Mouse (Mus musculus): ENCODE results near the gene Trim33. TPM values are rescaled to one million over a fixed set of nuclear protein-coding genes. Genes with fewer than 3 reads are reported as not detected.

The Trim33 gene
- polyA plus RNA-seq, 1 experiment from 2014 or later, result 31.1 TPM

DNA sequence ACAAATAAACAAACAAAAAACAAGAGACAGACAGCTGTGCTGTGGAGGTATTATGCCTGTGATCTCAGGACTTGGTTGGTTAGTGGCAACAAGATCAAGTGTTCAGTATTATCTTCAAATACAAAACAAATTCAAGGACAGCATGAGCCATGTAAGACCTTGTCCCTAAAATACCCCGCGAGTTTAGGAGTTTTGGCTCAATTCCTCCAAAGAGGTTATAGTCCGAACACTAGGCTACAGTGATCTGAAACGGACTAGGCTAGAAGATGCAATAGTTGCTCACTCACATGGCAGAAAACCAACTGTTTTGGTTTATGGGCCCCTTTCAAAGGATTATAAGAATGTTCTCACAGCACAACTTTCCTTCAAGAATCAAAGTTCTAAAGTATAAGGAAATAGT lies 9.7 kb downstream of the Trim33 start:
- no peaks in the 10 kb centered on the region for H3K4me1 ChIP-seq
- DNase-seq (ENCODE audit: extremely low spot score, low spot score), result no peak
- peaks cover 56% of the 10 kb centered on the region for H3K36me3 ChIP-seq (replicated peaks)
- H3K27me3 ChIP-seq (ENCODE audit: poor library complexity, severe bottlenecking), result no peaks in the 10 kb centered on the region
- WGBS, result 96% methylated on average over 4 of the region's 4 CpGs
- no peak overlapping the region for H3K27ac ChIP-seq
- no peak overlapping the region for H3K4me3 ChIP-seq
- peaks cover 9% of the 10 kb centered on the region; the same call in 1 of the 2 replicates for H3K9me3 ChIP-seq

DNA sequence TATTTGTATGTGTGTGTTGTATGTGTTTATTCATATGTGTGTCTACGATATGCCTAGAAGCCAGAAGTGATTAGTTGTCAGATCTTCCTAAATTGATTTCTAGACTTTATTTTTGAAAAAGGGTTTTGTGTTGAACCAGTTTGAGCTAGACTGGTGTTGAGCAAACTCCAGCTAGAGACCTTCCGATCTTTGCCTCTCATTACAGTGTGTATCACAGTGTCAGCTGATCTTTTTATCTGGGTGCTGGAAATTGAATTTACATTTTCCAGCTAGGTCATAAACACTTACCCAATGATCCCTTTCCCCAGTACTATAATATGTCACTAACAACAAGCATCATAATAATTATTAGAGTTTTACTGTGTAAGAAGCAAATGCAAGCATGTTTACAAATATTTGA lies 12.0 kb downstream of the Trim33 start:
- Histone ChIP-seq H3K4me3 (no peak overlapping the region), H3K4me1 (no peaks in the 10 kb centered on the region), H3K9me3 (peaks cover 11% of the 10 kb centered on the region; the same call in 1 of the 2 replicates), H3K27ac (no peak overlapping the region), H3K27me3 (ENCODE audit: poor library complexity, severe bottlenecking) (no peaks in the 10 kb centered on the region), H3K36me3 (replicated peaks) (peaks cover 42% of the 10 kb centered on the region)
- 97% methylated on average over 2 of the region's 2 CpGs for WGBS
- DNase-seq (ENCODE audit: extremely low spot score, low spot score), result no peak

DNA sequence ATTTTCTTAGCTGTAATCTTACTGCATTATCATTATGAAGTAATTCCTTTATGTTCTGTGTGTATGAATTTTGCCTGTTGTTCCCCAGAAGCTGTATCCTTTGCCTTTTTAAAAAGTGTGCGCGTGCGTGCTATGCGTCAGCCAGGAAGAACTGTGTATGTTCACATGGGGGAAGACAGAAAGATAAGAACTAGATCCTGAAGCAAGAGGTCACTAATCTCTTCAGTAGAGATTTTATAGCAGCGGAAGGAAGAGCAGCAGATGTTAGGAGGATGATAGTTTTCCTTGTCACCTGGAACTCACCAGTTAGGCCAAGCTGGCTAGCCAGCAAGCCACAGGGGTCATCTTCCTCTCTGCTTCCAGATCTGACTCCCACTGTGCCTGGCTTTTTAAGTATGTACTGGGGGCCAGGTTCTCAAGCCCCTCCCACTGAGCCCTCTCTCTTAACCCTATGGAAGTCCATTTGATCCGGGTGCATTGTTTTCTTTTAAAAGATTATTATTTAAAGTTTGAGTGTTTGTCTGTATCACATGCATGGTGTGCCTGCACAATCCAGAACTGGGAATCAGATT lies 26.4 kb downstream of the Trim33 start:
- Histone ChIP-seq H3K27ac (no peak overlapping the region), H3K36me3 (replicated peaks) (no peaks in the 10 kb centered on the region), H3K27me3 (ENCODE audit: poor library complexity, severe bottlenecking) (no peaks in the 10 kb centered on the region), H3K4me1 (peaks cover 9% of the 10 kb centered on the region), H3K9me3 (no peaks in the 10 kb centered on the region), H3K4me3 (no peak overlapping the region)
- 85% methylated on average over 6 of the region's 6 CpGs for WGBS
- DNase-seq (ENCODE audit: extremely low spot score, low spot score), result no peak

DNA sequence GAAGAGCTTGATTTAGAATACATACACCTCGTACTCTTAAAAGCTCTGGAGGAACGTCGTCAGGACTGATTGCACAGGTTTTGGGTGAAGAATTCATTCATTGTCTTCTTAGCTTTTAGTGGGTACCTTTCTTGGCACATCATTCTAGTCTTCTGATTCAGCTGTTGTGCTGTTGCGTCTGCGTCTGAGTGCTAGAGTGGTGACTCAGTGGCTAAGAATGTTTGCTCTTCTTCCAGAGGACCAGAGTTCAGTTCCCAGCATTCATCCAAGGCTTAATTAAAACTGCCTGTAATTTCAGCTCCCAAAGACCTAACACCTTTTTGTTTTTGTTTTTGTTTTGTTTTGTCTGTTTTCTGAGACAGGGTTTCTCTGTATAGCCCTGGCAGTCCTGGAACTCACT lies 30.2 kb downstream of the Trim33 start:
- Histone ChIP-seq H3K36me3 (replicated peaks) (peaks cover 33% of the 10 kb centered on the region), H3K9me3 (no peaks in the 10 kb centered on the region), H3K4me3 (no peak overlapping the region), H3K4me1 (peaks cover 9% of the 10 kb centered on the region), H3K27ac (no peak overlapping the region), H3K27me3 (ENCODE audit: poor library complexity, severe bottlenecking) (no peaks in the 10 kb centered on the region)
- no peak for DNase-seq (ENCODE audit: extremely low spot score, low spot score)
- 87% methylated on average over 5 of the region's 5 CpGs for WGBS

DNA sequence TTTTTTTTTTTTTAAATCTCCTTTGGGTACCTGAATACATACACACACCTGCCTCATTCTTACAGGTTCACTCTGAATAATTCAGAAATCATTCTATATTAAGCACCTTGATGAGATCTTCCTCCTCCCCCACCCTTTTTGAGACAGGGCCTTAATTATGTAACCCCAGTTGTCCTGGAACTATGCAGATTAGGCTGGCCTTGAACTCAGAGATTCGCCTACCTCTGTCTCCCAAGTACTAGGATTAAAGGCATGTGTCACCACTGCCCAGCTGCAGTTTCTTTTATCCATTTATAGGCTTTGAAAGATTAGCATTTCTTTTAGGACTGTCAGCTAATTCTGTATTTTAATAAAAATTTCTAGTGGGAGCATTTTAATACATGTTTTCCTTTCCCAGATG lies 30.7 kb downstream of the Trim33 start:
- DNase-seq (ENCODE audit: extremely low spot score, low spot score), result no peak
- 73% methylated on average over 1 of the region's 1 CpGs for WGBS
- no peaks in the 10 kb centered on the region for H3K27me3 ChIP-seq (ENCODE audit: poor library complexity, severe bottlenecking)
- no peaks in the 10 kb centered on the region for H3K9me3 ChIP-seq
- H3K27ac ChIP-seq, result no peak overlapping the region
- peaks cover 38% of the 10 kb centered on the region for H3K36me3 ChIP-seq (replicated peaks)
- peaks cover 9% of the 10 kb centered on the region for H3K4me1 ChIP-seq
- H3K4me3 ChIP-seq, result no peak overlapping the region

DNA sequence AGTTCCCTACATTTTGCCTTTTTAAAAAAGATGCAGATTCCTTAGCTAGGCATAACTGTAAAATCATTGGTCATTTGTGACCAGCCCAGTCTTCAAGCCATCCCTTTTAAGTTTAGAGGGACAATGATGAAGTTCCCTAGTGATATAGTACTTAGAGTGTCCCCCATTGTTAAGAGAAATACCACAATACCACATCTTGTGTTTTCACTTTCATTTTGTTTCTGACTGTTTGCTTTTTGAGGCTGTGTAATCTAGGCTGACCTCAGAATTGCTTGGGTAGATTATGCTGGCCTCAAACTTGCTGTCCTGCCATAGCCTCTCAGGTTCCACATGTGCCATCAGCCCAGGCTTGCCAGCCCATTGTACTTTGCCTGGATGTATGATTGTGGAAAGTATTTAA lies 35.2 kb downstream of the Trim33 start:
- DNase-seq (ENCODE audit: extremely low spot score, low spot score), result no peak
- H3K27ac ChIP-seq, result no peak overlapping the region
- H3K36me3 ChIP-seq (replicated peaks), result peaks cover 77% of the 10 kb centered on the region
- no peaks in the 10 kb centered on the region for H3K9me3 ChIP-seq
- no peaks in the 10 kb centered on the region for H3K27me3 ChIP-seq (ENCODE audit: poor library complexity, severe bottlenecking)
- H3K4me3 ChIP-seq, result no peak overlapping the region
- H3K4me1 ChIP-seq, result no peaks in the 10 kb centered on the region

DNA sequence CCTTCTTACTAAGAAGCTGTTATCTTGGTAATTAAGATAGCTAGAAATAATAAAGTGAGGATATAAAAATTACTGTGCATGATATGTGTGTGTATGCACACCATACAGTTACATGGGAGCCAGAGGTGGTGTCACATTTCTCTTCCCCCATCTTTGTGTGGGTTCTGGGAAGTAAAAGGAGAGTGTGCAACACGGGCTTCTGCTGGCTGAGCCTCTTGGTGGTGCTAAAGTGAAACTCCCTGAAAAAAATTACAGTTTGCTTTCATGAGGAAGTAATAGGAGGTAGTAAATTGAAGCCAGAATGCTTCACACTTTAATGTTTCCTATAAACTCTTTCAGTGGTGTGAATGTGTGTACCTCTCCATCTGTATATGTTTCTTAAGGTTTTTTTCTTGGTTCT lies 56.3 kb downstream of the Trim33 start:
- DNase-seq (ENCODE audit: extremely low spot score, low spot score), result no peak
- WGBS, result 72% methylated on average over 1 of the region's 1 CpGs
- Histone ChIP-seq H3K9me3 (no peaks in the 10 kb centered on the region), H3K27ac (no peak overlapping the region), H3K36me3 (replicated peaks) (peaks cover 91% of the 10 kb centered on the region), H3K4me1 (no peaks in the 10 kb centered on the region), H3K27me3 (ENCODE audit: poor library complexity, severe bottlenecking) (no peaks in the 10 kb centered on the region), H3K4me3 (no peak overlapping the region)

DNA sequence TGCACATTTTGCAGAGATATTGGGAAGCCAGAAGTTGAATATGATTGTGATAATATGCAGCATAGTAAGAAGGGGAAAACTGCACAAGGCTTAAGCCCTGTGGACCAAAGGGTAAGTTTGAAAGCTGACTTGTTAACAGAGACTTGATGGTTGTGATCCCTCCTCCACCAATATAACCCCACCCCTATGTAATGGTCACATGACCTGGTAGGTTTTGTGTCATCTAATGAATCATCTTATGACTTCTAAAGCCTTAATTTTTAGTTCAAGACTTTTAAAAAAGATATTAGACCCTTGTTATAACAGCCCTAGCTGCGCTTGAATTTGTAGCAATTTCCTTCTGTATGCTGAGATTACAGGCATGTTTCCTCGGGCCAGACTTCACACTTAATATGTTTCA lies 67.6 kb downstream of the Trim33 start:
- WGBS, result 95% methylated on average over 2 of the region's 2 CpGs
- peaks cover 97% of the 10 kb centered on the region for H3K36me3 ChIP-seq (replicated peaks)
- no peaks in the 10 kb centered on the region for H3K27me3 ChIP-seq (ENCODE audit: poor library complexity, severe bottlenecking)
- no peaks in the 10 kb centered on the region for H3K4me1 ChIP-seq
- no peaks in the 10 kb centered on the region for H3K9me3 ChIP-seq
- no peak overlapping the region for H3K27ac ChIP-seq
- no peak overlapping the region for H3K4me3 ChIP-seq
- no peak for DNase-seq (ENCODE audit: extremely low spot score, low spot score)

DNA sequence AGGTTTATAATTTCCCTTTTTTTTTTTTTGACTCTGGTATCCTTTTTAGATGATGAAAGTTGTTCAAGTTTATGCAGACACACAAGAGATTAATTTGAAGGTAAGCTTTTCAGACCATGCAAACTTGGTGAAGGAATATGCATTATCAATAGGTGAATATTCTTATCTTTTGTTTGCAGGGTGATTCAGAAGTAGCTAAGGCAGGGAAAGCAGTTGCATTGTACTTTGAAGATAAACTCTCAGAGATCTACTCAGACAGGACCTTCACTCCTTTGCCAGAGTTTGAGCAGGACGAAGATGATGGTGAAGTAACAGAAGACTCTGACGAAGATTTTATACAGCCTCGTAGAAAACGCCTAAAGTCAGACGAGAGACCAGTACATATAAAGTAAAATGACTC lies 74.4 kb downstream of the Trim33 start:
- Histone ChIP-seq H3K36me3 (replicated peaks) (peaks cover 84% of the 10 kb centered on the region), H3K4me1 (no peaks in the 10 kb centered on the region), H3K9me3 (no peaks in the 10 kb centered on the region), H3K27ac (no peak overlapping the region), H3K27me3 (ENCODE audit: poor library complexity, severe bottlenecking) (no peaks in the 10 kb centered on the region), H3K4me3 (no peak overlapping the region)
- DNase-seq (ENCODE audit: extremely low spot score, low spot score), result no peak
- 92% methylated on average over 5 of the region's 5 CpGs for WGBS

DNA sequence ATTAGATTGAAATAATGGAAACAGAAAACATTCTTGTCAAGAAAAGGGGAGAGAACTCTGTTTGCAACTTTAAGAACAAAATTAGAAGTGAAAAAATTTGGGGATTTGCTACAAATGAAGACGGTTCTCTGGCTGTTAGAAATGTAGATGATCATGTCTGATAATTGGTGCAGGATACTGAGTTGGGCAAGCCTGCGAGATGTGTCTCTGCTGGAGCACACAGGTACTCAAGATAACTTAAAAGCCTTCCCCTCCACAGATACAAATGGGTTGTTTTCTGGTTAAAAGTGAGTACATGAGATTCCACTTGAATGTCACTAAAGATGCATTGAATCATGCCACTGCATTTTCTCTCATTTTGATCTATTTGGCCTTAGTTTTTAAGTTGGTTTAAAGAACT lies 74.9 kb downstream of the Trim33 start:
- DNase-seq (ENCODE audit: extremely low spot score, low spot score), result no peak
- no peaks in the 10 kb centered on the region for H3K4me1 ChIP-seq
- 93% methylated on average over 2 of the region's 2 CpGs for WGBS
- peaks cover 83% of the 10 kb centered on the region for H3K36me3 ChIP-seq (replicated peaks)
- H3K4me3 ChIP-seq, result no peak overlapping the region
- H3K27me3 ChIP-seq (ENCODE audit: poor library complexity, severe bottlenecking), result no peaks in the 10 kb centered on the region
- H3K27ac ChIP-seq, result no peak overlapping the region
- no peaks in the 10 kb centered on the region for H3K9me3 ChIP-seq

DNA sequence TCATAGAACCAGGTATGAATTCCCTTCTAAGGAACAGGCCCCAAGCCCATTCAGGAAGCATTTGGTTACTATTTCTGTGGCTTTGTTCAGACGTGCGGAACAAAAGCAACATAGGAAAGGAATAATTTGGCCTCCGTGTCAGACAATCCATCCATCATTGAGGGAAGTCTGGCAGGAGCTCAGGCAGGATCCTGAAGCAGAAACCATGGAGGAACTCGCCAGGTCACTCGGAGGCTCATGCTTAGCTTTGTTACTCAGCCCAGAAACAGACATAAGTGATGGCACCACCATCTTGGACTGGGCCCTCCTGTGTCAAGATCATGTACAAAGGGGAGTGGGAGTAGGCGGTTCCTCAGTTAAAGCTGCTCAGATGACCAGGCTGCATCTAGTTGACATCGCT lies 82.1 kb downstream of the Trim33 start:
- WGBS, result 90% methylated on average over 7 of the region's 7 CpGs
- peaks cover 28% of the 10 kb centered on the region for H3K36me3 ChIP-seq (replicated peaks)
- H3K4me3 ChIP-seq, result no peak overlapping the region
- DNase-seq (ENCODE audit: extremely low spot score, low spot score), result no peak
- no peak overlapping the region for H3K27ac ChIP-seq
- H3K9me3 ChIP-seq, result no peaks in the 10 kb centered on the region
- no peaks in the 10 kb centered on the region for H3K27me3 ChIP-seq (ENCODE audit: poor library complexity, severe bottlenecking)
- no peaks in the 10 kb centered on the region for H3K4me1 ChIP-seq

DNA sequence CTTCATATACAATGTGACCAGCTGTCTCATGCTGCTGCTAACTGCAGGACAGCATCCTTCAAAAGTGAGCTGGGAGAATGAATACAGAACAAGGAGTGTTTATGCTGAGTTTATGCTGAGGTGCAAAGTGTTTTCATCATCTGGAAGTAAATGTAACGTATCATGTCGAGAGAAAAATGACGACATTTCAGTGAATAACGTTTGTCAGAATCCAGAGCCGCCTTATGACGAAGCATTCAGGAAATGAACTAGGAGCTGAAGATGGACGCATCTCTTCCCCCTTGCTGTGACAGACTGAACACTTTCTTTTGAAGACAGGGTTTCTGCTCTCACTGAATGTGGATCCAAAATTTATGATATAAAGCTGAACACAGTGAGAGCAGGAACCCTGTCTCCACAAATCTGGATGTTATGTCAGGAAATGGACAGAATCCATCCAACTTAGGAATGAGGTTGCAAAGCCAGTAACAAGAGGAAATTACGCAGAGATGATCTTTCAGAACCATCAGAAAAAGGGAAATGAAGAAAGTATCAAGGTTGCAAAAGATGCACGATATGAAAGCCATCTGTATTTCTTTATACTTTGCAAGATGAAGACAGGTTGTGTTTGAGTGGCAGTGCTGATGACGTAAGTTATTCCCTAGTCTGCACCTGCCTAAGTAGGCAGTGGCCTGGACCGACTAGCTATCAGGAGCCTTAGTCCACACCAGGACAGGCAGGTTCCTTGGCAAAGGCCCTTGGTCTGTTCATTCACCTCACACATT lies 85.3 kb downstream of the Trim33 start:
- H3K9me3 ChIP-seq, result no peaks in the 10 kb centered on the region
- DNase-seq (ENCODE audit: extremely low spot score, low spot score), result no peak
- peaks cover 8% of the 10 kb centered on the region for H3K4me1 ChIP-seq
- no peak overlapping the region for H3K4me3 ChIP-seq
- H3K27ac ChIP-seq, result no peak overlapping the region
- no peaks in the 10 kb centered on the region for H3K27me3 ChIP-seq (ENCODE audit: poor library complexity, severe bottlenecking)
- H3K36me3 ChIP-seq (replicated peaks), result peaks cover 10% of the 10 kb centered on the region
- 91% methylated on average over 11 of the region's 11 CpGs for WGBS

DNA sequence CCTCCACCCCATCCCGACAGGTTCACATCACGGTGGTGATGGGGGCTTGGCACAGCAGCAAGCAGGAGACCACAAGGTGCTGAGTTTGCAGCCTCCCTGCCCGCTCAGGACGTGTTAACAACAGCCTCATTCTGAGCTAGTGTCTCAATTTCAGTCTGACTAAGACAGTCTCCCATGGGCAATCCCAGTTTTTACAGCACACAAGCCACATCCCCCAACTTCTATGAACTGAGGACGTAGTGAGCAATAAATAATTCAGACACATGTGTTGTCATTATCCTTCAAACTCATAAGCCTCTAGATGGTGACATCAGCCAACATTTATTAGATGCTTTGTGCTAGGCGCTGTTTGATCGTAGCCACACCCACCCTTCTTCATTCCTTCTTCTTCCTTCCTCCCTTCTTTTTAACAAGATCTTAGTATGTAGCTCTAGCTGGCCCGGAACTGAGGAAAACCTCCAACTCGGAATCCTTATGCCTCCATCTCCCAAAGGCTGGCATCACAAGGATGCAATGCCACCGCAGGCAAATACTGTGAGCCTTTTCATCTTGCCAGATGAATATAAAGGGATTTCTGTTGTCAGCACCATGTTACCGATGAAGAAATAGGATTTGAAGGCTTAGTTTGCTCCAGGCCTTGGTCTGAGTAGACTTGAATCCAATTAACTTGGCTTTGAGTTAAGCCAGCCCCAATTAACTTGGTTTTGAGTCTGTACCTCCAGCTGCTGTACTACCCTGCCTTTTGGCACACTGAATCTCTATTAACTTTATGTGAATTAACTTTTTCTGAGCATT lies 88.3 kb downstream of the Trim33 start:
- Histone ChIP-seq H3K27ac (no peak overlapping the region), H3K4me1 (peaks cover 8% of the 10 kb centered on the region), H3K9me3 (no peaks in the 10 kb centered on the region), H3K36me3 (replicated peaks) (no peaks in the 10 kb centered on the region), H3K27me3 (ENCODE audit: poor library complexity, severe bottlenecking) (no peaks in the 10 kb centered on the region), H3K4me3 (no peak overlapping the region)
- WGBS, result 83% methylated on average over 11 of the region's 11 CpGs
- no peak for DNase-seq (ENCODE audit: extremely low spot score, low spot score)
